Mouse (Mus musculus) cortical plate, adult 2 months (tissue): ENCODE measurements around the gene Muc15.

ENCODE experiments used
- CTCF ChIP-seq: fragments of 200-500 bp; IDR thresholded peaks from 2 replicates; pipeline ENCODE4 v1.5.1; 2011; ENCODE audit warnings: mild to moderate bottlenecking, control low read depth, low read length; ENCODE audit not compliant: insufficient read depth; ENCODE audit errors: extremely low read depth
- POLR2A ChIP-seq: fragments of 200-500 bp; IDR thresholded peaks from 2 replicates; pipeline ENCODE4 v1.6.1; 2011; ENCODE audit warnings: mild to moderate bottlenecking, low read length, control low read depth; ENCODE audit not compliant: insufficient read depth; ENCODE audit errors: extremely low read depth

DNA sequence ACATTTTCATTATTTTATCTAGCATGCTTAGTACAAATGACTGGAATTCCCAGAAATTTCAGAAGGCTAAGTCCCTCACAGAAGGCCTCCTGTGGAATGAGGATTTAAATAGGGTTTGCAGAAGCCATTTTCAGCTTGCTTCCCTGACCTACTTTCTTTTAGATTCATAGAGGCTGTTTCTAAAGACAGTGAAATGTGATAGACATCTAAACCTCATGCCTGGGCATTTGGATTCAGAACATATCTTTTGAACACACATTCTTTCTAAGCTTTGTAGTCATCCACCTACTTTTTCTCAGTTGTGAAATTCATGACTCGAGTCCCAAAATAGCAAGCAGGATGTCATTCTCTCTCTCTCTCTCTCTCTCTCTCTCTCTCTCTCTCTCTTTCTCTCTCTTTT is 1.1 kb downstream of the Muc15 start:
- TF ChIP-seq CTCF (no peak), POLR2A (no peak)
